Mouse (Mus musculus) megakaryocyte progenitor cell, adult 5-6 weeks (primary cell): ENCODE measurements at regions not wholly inside any gene's neighbourhood (a gene's known extent, or its start where the extent isn't known, plus 50 kb on each side); places are given as distances from the start of the nearest gene placed in this dataset.
"Not testable (repeated sequence)": the region's sequence is repeated elsewhere in the genome, so short reads cannot be mapped to it uniquely, and the experiment has no call there.

Experiments used
- ATAC-seq: replicated peaks from 2 replicates; pipeline ENCODE4 v1.8.0; 2016; ENCODE audit warnings: mild to moderate bottlenecking, moderate TSS enrichment, inconsistent platforms; ENCODE audit not compliant: poor library complexity

DNA sequence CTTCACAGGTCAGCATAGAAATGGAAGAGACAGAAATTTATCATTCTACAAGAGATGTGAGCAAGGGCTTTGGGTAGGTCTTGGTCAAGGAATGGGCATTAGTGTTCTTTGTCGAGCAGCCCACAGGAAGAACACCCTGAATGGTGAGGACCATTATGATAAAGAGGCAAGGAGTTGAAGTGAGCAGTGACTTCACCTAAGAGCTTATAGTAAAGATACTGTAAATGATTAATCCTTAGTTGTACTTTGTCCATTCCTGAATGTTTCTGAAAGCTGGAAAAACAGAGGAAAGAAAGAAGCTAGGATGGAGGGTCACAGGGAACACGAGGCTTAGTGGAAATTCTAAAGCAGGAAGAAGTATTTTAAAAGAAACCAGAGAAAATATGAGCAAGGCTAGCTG lies 956.9 kb downstream of the Defb40 start:
- no peak for ATAC-seq

DNA sequence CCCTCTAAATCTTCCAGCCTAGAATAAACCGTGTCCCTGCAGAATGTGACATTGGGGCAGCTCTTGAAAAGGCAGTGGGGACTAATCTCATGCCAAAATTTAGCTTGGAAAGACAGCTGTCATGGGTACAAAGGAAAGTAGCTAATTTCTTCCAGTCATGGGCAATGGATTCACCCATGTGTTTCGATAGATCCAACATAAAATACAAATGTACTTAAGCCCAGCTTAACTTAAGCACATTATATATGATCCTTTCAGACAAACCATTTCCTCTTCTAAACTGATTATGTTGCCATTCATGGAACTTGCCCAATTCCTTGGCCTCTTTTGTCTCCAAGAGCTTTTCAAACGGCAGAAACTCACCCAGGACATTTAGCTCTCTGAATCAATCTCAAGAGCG lies 970.5 kb downstream of the Defb40 start:
- ATAC-seq: no peak

DNA sequence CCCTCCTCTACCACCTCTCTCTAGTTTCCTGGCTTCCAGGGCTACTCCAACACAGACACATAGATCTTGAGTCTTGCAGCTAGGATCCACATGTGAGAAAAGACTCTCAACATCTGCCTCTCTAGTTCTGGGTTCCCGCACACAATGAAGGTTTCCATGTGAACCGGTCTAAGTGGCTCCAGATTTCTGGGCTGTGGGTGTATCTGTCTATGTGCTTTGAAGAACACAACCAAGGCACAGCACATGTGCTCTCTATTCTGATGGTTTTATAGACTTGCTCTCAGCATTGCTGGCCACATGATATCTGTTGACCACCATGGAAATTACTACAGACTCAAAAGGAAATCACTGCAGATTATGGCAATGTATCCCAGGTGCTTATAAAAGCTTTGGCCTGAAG lies 972.4 kb downstream of the Defb40 start:
- ATAC-seq: no peak

DNA sequence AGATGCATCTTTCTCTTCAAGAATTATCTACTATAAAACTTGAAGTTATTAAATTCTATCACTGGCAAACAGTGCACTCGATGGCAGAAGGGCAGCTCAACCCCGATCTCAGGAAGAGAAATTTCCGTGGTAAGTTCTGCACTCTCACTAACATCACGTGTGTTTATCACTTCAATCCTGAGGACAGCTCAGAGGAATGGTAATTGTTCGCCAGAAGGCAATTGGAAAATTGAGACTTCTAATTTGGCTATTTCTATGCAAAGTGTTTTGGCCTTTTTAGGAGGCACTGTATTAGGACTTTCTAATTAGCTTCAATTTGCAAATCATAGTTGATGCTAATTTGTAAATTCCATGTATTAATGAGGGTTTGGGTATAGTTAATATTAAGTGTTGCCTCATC lies 977.3 kb downstream of the Defb40 start:
- no peak for ATAC-seq

DNA sequence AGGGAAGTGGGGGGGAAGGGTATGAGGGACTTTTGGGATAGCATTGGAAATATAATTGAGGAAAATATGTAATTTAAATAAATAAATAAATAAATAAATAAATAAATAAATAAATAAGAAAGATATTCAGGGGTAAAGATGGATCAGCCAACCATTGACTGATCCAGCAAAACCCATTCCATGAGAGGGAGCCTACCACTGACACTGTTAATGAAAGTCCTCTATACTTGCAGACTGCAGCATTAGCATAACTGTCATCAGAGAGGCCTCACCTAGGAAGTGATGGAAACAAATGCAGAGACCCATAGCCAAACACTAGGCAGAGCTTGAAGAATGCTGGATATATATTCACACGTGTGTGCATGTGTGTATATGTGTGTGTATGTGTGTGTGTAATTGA lies 993.3 kb downstream of the Defb40 start:
- no peak for ATAC-seq

DNA sequence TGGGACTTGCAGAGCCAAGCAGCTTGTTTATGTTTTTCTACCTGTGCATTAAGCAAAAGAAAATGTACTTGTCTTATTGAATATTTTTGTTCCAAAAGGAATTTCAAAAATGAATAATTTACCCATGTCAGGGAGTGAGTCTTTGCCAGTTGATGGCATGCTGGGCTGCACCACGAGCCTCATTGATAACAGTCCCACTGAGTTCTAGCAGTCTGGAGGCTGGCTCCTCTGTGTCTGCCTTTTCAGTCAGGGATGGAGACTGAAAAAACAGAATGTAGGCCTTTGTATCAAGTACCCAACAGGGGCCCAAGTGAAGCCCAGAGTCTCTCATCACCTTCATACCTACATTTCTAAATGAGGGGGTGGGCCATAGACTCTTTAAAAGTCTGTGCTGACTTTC lies 1029.2 kb downstream of the Defb40 start:
- no peak for ATAC-seq

DNA sequence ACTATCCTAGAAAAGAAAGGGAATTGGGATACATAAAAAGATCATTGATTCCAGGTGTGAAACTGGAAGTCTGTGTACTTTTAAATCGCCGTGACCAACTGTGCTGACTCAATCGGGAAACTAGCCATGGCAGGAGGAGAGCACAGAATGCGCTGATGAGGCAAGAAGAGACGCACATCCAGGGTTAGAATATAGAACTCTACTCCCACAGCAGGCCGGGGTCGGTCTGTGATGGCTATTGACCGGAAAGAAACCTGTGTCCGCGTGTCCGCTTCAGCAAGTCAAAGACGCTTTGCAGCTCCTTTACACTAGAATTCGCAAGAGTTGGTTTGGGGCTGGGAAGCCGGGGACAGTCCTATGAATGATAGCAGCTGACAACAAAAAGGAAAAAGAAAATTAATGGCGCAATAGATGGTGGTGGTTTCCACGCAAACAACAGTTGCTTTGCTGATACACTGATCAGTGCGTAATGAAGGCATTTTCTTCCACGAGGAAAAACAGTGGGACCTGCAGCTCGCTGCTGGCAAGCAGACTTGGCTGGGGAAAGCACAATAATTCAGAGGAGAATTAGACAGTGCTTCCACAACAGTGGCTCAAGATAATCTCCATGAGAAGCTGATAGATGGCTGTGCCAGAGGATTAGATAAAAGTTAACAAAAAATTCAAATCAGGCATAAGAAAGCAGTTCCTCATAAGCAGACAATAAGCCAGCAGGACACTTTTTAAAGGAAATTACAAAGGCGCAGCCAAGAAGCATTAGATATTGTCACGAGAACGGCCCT lies 1029.8 kb downstream of the Defb40 start:
- ATAC-seq: no peak

DNA sequence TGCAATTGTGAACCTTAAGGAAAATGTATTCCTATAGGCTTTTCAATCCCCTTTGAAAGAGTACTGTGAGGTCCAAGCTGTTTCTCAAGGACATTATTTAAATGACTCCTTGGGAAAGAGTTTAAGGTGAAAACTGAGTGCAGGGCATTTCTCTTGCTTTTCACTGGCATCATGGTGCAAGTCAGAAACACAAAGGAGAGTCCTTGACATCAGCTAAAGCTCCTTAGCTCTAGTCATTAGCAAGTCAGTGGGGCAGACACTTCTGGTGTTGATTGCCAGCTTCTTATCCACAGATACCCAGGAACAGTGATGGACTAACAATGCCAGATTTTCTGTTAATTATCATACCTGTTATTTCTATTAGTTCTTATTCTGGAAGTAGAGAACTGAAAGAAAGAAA lies 1043.4 kb downstream of the Defb40 start:
- no peak for ATAC-seq

DNA sequence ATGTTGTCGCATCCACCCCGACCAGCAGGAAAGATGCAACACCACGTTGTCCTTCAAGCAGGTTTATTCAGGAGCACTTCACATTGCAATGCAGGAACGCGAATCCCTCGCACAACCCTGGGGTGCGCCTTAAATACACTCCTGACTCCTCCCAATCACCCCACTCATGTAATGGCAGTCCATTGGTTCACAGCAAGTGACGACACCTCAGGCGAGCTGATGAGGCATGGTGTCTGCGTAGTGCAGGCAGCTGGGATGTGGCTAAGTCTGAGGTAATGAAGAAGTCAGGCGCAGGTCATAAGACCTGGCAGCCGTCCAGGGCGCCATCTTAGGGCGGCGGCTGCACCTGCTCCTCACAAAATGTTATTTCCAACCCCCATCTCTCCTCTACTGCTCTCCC lies 1068.7 kb downstream of the Defb40 start:
- no peak for ATAC-seq

DNA sequence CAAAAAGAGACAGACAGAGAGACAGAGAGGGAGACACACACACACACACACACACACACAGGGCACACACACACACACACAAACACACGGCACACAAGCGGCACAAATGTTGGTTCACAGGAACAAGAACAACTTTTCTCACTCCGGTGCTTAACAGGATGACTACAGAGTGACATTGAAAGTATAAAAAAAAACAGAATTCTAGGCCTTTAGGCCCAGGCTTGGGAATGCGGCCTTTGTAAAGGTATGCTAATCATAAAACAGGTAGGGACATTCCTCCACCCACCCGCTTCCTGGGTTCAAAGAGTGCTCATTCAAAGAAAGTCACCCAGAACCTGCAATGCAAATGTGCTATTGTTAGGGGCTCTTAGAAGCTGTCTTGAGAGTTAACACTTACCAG lies 1089.5 kb downstream of the Defb40 start:
- not testable (repeated sequence) for ATAC-seq

DNA sequence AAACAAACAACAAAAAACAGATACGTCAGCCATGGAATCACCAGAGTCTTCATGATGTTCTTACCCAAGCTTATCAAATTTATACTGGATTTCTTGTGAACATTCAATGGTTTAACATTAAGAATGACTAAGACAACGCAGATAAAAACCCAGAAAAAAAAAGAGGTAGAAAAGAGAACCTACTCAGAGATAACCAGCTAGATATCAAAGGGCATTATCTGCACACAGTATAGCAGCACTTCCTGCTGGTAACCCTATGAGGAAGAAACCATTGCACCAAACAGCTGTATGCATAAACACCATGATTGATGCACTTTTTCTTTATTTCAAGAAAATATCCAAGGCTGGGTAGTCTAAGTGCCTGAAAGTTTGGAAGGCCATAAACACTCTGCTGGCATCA lies 1114.7 kb downstream of the Defb40 start:
- ATAC-seq: no peak
